Mouse (Mus musculus) neural tube, embryonic 11.5 days (tissue): ENCODE data around the gene Foxo3. TPM values are rescaled to one million over a fixed set of nuclear protein-coding genes. Genes with fewer than 3 reads are reported as not detected.

ENCODE experiments used
- ATAC-seq: fragments of 200-750 bp; cut with Nextera tagmentation; 2 replicates; pipeline ENCODE4 v1.8.0; 2017; ENCODE audit warnings: moderate number of reproducible peaks, mild to moderate bottlenecking, moderate TSS enrichment, moderate library complexity; ENCODE audit not compliant: insufficient read depth, low FRiP score, low TSS enrichment
- DNase-seq: peaks from one replicate; pipeline ENCODE4 v3.0.0-alpha.2; 2015; ENCODE audit warnings: low spot score
- H3K27ac ChIP-seq: fragments of 300-500 bp; sonication (generic); 2 replicates; pipeline ENCODE4 v1.5.1; 2014; ENCODE audit warnings: low read depth, mild to moderate bottlenecking, low read length
- H3K27me3 ChIP-seq: fragments of 300-500 bp; sonication (generic); 2 replicates; pipeline ENCODE4 v1.6.1; 2014; ENCODE audit warnings: mild to moderate bottlenecking, low read length, mixed read lengths; ENCODE audit not compliant: control insufficient read depth, insufficient read depth
- H3K36me3 ChIP-seq: fragments of 300-500 bp; sonication (generic); 2 replicates; pipeline ENCODE4 v1.6.1; 2014; ENCODE audit warnings: mild to moderate bottlenecking, low read length, moderate library complexity, mixed read lengths; ENCODE audit not compliant: control insufficient read depth, insufficient read depth
- H3K4me1 ChIP-seq: fragments of 300-500 bp; sonication (generic); 2 replicates; pipeline ENCODE4 v1.6.1; 2014; ENCODE audit warnings: low read length, mixed read lengths; ENCODE audit not compliant: control insufficient read depth, insufficient read depth
- H3K4me2 ChIP-seq: fragments of 300-500 bp; sonication (generic); 2 replicates; pipeline ENCODE4 v1.6.1; 2014; ENCODE audit warnings: low read depth, mild to moderate bottlenecking, moderate library complexity
- H3K4me3 ChIP-seq: fragments of 300-500 bp; sonication (generic); 2 replicates; pipeline ENCODE4 v1.5.1; 2014; ENCODE audit warnings: low read depth, low read length
- H3K9ac ChIP-seq: fragments of 300-500 bp; sonication (generic); 2 replicates; pipeline ENCODE4 v1.6.1; 2014; ENCODE audit warnings: mild to moderate bottlenecking, low read length
- H3K9me3 ChIP-seq: fragments of 300-500 bp; sonication (generic); 2 replicates; pipeline ENCODE4 v1.6.1; 2016; ENCODE audit warnings: low read length; ENCODE audit not compliant: control insufficient read depth
- WGBS: fragments of 180-500 bp; shearing (Covaris S2); extraction: QIAGEN DNeasy Blood & Tissue Kit; methylation state at CpG from one replicate; pipeline ENCODE4 v1.1.7; 2014; 5-methylcytosine and 5-hydroxymethylcytosine counted together
- polyA plus RNA-seq: library from polyadenylated mRNA; unstranded; fragments of >200 nt; fragmentation: Nextera tagmentation; extraction: Ambion mirVana; gene quantifications from 2 replicates; pipeline ENCODE4 v1.2.1, GENCODE M21; 2014

Foxo3 gene
- polyA plus RNA-seq, 1 experiment from 2014 or later = 3.9 TPM

GRCm38 (mm10) chr10:42199472-42199871 is 77.1 kb downstream of the Foxo3 start:
- DNase-seq = no peak
- H3K27me3 ChIP-seq = no peaks in the 10 kb centered on the region
- H3K4me1 ChIP-seq = 0 out of 2 replicates have a peak, but pooled peaks cover 2% of the 10 kb centered on the region
- H3K9me3 ChIP-seq = 0 out of 2 replicates have a peak, but pooled peaks cover 3% of the 10 kb centered on the region
- H3K36me3 ChIP-seq = peaks cover 9% of the 10 kb centered on the region
- H3K27ac ChIP-seq = no peak overlapping the region
- 57% methylated on average over 3 of the region's 3 CpGs for WGBS
- no peak for ATAC-seq
- H3K9ac ChIP-seq = no peak overlapping the region
- no peak overlapping the region for H3K4me2 ChIP-seq
- no peak overlapping the region for H3K4me3 ChIP-seq

GRCm38 (mm10) chr10:42198682-42199081 is 77.9 kb downstream of the Foxo3 start:
- 76% methylated on average over 3 of the region's 3 CpGs for WGBS
- ATAC-seq (no peak), DNase-seq (no peak)

GRCm38 (mm10) chr10:42194784-42195183 is 81.8 kb downstream of the Foxo3 start:
- peaks cover 9% of the 10 kb centered on the region for H3K36me3 ChIP-seq
- 0 out of 2 replicates have a peak, but pooled peaks cover 3% of the 10 kb centered on the region for H3K9me3 ChIP-seq
- ATAC-seq (no peak), DNase-seq (no peak)
- H3K9ac ChIP-seq = no peak overlapping the region
- no peak overlapping the region for H3K27ac ChIP-seq
- H3K4me2 ChIP-seq = no peak overlapping the region
- H3K27me3 ChIP-seq = no peaks in the 10 kb centered on the region
- H3K4me1 ChIP-seq = 0 out of 2 replicates have a peak, but pooled peaks cover 2% of the 10 kb centered on the region
- 93% methylated on average over 6 of the region's 6 CpGs for WGBS
- H3K4me3 ChIP-seq = no peak overlapping the region

More at GRCm38 (mm10) chr10:42198682-42199081, 77.9 kb downstream of the Foxo3 start:
- Histone ChIP-seq H3K36me3 (peaks cover 9% of the 10 kb centered on the region), H3K27me3 (no peaks in the 10 kb centered on the region), H3K4me1 (no peaks in the 10 kb centered on the region), H3K9ac (no peak overlapping the region), H3K4me3 (no peak overlapping the region), H3K4me2 (no peak overlapping the region), H3K9me3 (0 out of 2 replicates have a peak, but pooled peaks cover 3% of the 10 kb centered on the region), H3K27ac (no peak overlapping the region)

GRCm38 (mm10) chr10:42193981-42194380 is 82.6 kb downstream of the Foxo3 start:
- H3K27me3 ChIP-seq = no peaks in the 10 kb centered on the region
- no peak for DNase-seq
- peaks cover 9% of the 10 kb centered on the region for H3K36me3 ChIP-seq
- H3K4me1 ChIP-seq = 0 out of 2 replicates have a peak, but pooled peaks cover 2% of the 10 kb centered on the region
- no peak overlapping the region for H3K9ac ChIP-seq
- no peak overlapping the region for H3K27ac ChIP-seq
- WGBS = 83% methylated on average over 4 of the region's 4 CpGs
- H3K4me2 ChIP-seq = no peak overlapping the region
- no peak overlapping the region for H3K4me3 ChIP-seq
- 0 out of 2 replicates have a peak, but pooled peaks cover 3% of the 10 kb centered on the region for H3K9me3 ChIP-seq
- ATAC-seq = no peak

GRCm38 (mm10) chr10:42192951-42193350 is 83.6 kb downstream of the Foxo3 start:
- 0 out of 2 replicates have a peak, but pooled peaks cover 7% of the 10 kb centered on the region for H3K4me1 ChIP-seq
- H3K27ac ChIP-seq = no peak overlapping the region
- peaks cover 9% of the 10 kb centered on the region for H3K36me3 ChIP-seq
- ATAC-seq (no peak), DNase-seq (no peak)
- H3K4me2 ChIP-seq = no peak overlapping the region
- no peak overlapping the region for H3K4me3 ChIP-seq
- 0 out of 2 replicates have a peak, but pooled peaks cover 3% of the 10 kb centered on the region for H3K9me3 ChIP-seq
- no peak overlapping the region for H3K9ac ChIP-seq
- no peaks in the 10 kb centered on the region for H3K27me3 ChIP-seq
- 18% methylated on average over 6 of the region's 6 CpGs for WGBS

- Histone ChIP-seq H3K4me3 (no peak overlapping the region), H3K9me3 (no peaks in the 10 kb centered on the region), H3K4me2 (no peak overlapping the region), H3K27ac (no peak overlapping the region), H3K9ac (no peak overlapping the region), H3K27me3 (no peaks in the 10 kb centered on the region), H3K4me1 (0 out of 2 replicates have a peak, but pooled peaks cover 7% of the 10 kb centered on the region), H3K36me3 (no peaks in the 10 kb centered on the region)
- WGBS = 79% methylated on average over 13 of the region's 13 CpGs
- ATAC-seq = no peak
- no peak for DNase-seq
Measured at GRCm38 (mm10) chr10:42189674-42190434, 86.7 kb downstream of the Foxo3 start.

- no peak overlapping the region for H3K4me3 ChIP-seq
- no peak for DNase-seq
- H3K4me2 ChIP-seq = no peak overlapping the region
- ATAC-seq = no peak
- no peak overlapping the region for H3K27ac ChIP-seq
- H3K9ac ChIP-seq = no peak overlapping the region
- WGBS = 94% methylated on average over 8 of the region's 8 CpGs
- H3K36me3 ChIP-seq = no peaks in the 10 kb centered on the region
- H3K27me3 ChIP-seq = no peaks in the 10 kb centered on the region
- H3K9me3 ChIP-seq = no peaks in the 10 kb centered on the region
- H3K4me1 ChIP-seq = 0 out of 2 replicates have a peak, but pooled peaks cover 7% of the 10 kb centered on the region
Measured at GRCm38 (mm10) chr10:42189037-42189436, 87.5 kb downstream of the Foxo3 start.

GRCm38 (mm10) chr10:42188091-42188490 is 88.5 kb downstream of the Foxo3 start:
- Histone ChIP-seq H3K9ac (no peak overlapping the region), H3K4me1 (0 out of 2 replicates have a peak, but pooled peaks cover 7% of the 10 kb centered on the region), H3K4me2 (no peak overlapping the region), H3K4me3 (no peak overlapping the region), H3K36me3 (no peaks in the 10 kb centered on the region), H3K27me3 (no peaks in the 10 kb centered on the region), H3K9me3 (no peaks in the 10 kb centered on the region), H3K27ac (no peak overlapping the region)
- ATAC-seq = no peak
- DNase-seq = no peak
- whole genome bisulfite sequencing = 57% methylated on average over 9 of the region's 9 CpGs

- no peak for DNase-seq
- no peak for ATAC-seq
- no peaks in the 10 kb centered on the region for H3K36me3 ChIP-seq
- H3K9ac ChIP-seq = no peak overlapping the region
- no peaks in the 10 kb centered on the region for H3K9me3 ChIP-seq
- no peak overlapping the region for H3K27ac ChIP-seq
- WGBS = 86% methylated on average over 9 of the region's 9 CpGs
- H3K4me2 ChIP-seq = no peak overlapping the region
- no peaks in the 10 kb centered on the region for H3K27me3 ChIP-seq
- H3K4me3 ChIP-seq = no peak overlapping the region
- H3K4me1 ChIP-seq = 0 out of 2 replicates have a peak, but pooled peaks cover 4% of the 10 kb centered on the region
Measured at GRCm38 (mm10) chr10:42186941-42187401, 89.6 kb downstream of the Foxo3 start.
